Mouse (Mus musculus) kidney, adult 10 weeks (tissue): ENCODE measurements around the gene Dennd5b. TPM values are rescaled to one million over a fixed set of nuclear protein-coding genes. Genes with fewer than 3 reads are reported as not detected.

ENCODE experiments used
- polyA plus RNA-seq: library from polyadenylated mRNA; stranded (reverse); fragments of 350-450 nt; fragmentation: Illumina TruSeq; extraction: RNeasy Lipid Tissue Mini Kit (QIAGEN cat#74804); gene quantifications from one replicate; pipeline ENCODE4 v1.2.3, GENCODE M21; 2014; ENCODE audit warnings: low read depth, low replicate concordance

Dennd5b gene
- polyA plus RNA-seq, result 24.5 TPM

GRCm38 (mm10) chr6:149101076-149101942, at the start of gene Dennd5b:
TSS of gene Dennd5b (minus strand) at chr6:149101680.

DNA sequence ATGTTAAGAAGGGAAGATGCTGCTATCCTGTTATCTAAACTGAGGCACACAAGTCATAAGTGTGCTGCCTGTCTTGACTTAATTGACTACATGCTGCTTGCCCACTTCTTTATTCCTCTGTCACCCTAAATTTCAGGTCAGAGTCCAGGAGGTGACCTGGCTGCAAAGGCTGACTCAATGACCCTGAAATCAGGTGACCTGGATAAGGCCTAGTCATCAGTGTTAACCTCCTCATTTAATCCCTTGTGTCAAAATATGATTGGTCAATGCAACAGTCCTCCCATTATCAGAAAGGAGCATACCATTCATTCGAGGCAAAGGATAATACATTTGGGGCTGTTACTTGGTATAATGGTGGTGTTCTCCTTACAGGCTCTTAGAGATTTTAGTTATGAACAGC, 38.0 kb upstream of the Dennd5b start, which contains the start of gene Etfbkmt:
TSS of gene Etfbkmt (plus strand) at position 379 of the 400 bp plus-strand sequence.

DNA sequence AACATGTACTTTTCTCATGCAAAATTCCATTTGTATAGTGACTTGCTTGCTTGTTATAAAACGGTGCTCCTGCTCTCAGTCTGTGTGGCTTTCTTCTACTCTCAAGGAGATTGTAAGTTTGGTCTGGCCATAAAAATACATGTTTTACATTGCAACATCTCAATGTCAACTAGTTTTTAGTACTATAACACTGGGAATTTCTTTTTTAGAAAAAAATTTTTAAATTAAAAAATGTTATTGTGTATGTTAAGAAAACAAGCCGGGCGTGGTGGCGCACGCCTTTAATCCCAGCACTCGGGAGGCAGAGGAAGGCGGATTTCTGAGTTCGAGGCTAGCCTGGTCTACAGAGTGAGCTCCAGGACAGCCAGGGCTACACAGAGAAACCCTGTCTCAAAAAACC, 28.4 kb upstream of the Dennd5b start, which contains the start of gene Gm10203:
TSS of gene Gm10203 (plus strand) at position 301 of the 400 bp plus-strand sequence.

DNA sequence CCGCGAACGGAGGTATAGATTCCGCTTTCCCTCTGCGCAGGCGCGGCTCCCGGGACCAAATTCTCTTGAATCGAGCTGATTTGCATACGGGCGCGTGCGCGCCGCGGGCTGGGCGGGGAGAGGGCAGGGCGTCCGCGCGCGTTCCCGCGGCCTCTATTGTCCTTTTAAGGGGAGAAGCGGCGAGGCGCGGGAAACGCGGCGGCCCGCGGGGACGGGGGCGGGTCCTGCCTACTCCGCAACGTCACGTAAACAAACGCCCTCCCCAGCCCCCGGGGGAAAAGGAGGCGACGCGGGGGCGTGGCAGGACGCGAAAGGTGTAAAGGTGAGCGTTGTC, 155.1 kb downstream of the Dennd5b start, which contains the start of gene Sinhcaf:
TSS of gene Sinhcaf (minus strand) at position 59 of the 334 bp plus-strand sequence.

Other genes with a start within 250 kb of the Dennd5b start
- gene Caprin2, start 205.4 kb downstream of the Dennd5b start, polyA plus RNA-seq, result 14.9 TPM
- 24.7 TPM for gene Sinhcaf, start 155.2 kb downstream of the Dennd5b start, polyA plus RNA-seq
- not detected for gene Gm10203, start 28.5 kb upstream of the Dennd5b start, polyA plus RNA-seq
- gene Etfbkmt, start 38.2 kb upstream of the Dennd5b start, polyA plus RNA-seq, result 38.7 TPM
- gene Amn1, start 87.0 kb upstream of the Dennd5b start, polyA plus RNA-seq, result 38.8 TPM
- 61.8 TPM for gene Resf1, start 207.7 kb upstream of the Dennd5b start, polyA plus RNA-seq